Mouse (Mus musculus) urinary bladder, postnatal 4 days (tissue): ENCODE data around the gene Gm28047.

Source experiments
- DNase-seq, 2 experiments: peaks; one replicate each; pipeline ENCODE4 v3.0.0; 2021 to 2022; ENCODE audit warnings: low spot score in 2 of 2

Gene Gm28047

GRCm38 (mm10) chr15:102547478-102547877, 77.4 kb downstream of the Gm28047 start:
- no peak for DNase-seq

- DNase-seq, result no peak
These were observed 78.0 kb downstream of the Gm28047 start for GRCm38 (mm10) chr15:102546677-102547427.

GRCm38 (mm10) chr15:102546246-102546645, 78.6 kb downstream of the Gm28047 start:
- no peak for DNase-seq

GRCm38 (mm10) chr15:102544801-102545200, 80.1 kb downstream of the Gm28047 start:
- no peak for DNase-seq

- DNase-seq, result no peak
These were observed 90.9 kb downstream of the Gm28047 start for GRCm38 (mm10) chr15:102533926-102534325.

GRCm38 (mm10) chr15:102532106-102532900, 92.6 kb downstream of the Gm28047 start:
- no peak for DNase-seq

GRCm38 (mm10) chr15:102531586-102531985, 93.3 kb downstream of the Gm28047 start:
- DNase-seq, result no peak

- DNase-seq, result no peak
These were observed 94.3 kb downstream of the Gm28047 start for GRCm38 (mm10) chr15:102530566-102530965.

- DNase-seq, result no peak
These were observed 96.5 kb downstream of the Gm28047 start for GRCm38 (mm10) chr15:102528396-102528795.

- DNase-seq, result no peak
These were observed 96.9 kb downstream of the Gm28047 start for GRCm38 (mm10) chr15:102527936-102528335.

GRCm38 (mm10) chr15:102526111-102527002, 98.5 kb downstream of the Gm28047 start:
- no peak for DNase-seq

GRCm38 (mm10) chr15:102524892-102525485, 99.9 kb downstream of the Gm28047 start, which contains the start of gene Npff:
Npff (minus strand) TSS chr15:102524942.
- DNase-seq, result peak; percentile 57 to 77

GRCm38 (mm10) chr15:102521480-102521879, 103.4 kb downstream of the Gm28047 start:
- no peak for DNase-seq

GRCm38 (mm10) chr15:102520416-102520815, 104.5 kb downstream of the Gm28047 start:
- DNase-seq, result no peak

GRCm38 (mm10) chr15:102519211-102520141, 105.4 kb downstream of the Gm28047 start:
- DNase-seq, result no peak

- DNase-seq, result no peak
These were observed 106.0 kb downstream of the Gm28047 start for GRCm38 (mm10) chr15:102518859-102519201.

GRCm38 (mm10) chr15:102517976-102518858, 106.7 kb downstream of the Gm28047 start, which contains the start of gene Tarbp2:
Tarbp2 (plus strand) TSS chr15:102518192.
- peak; percentile 99 to 100 for DNase-seq

- no peak for DNase-seq
These were observed 107.3 kb downstream of the Gm28047 start for GRCm38 (mm10) chr15:102517631-102517975.

GRCm38 (mm10) chr15:102516728-102517404, 108.0 kb downstream of the Gm28047 start, which contains the start of gene Map3k12:
Map3k12 (minus strand) TSS chr15:102517064.
- DNase-seq, result peak; percentile 61 to 70
